Mouse (Mus musculus) hindbrain, embryonic 11.5 days (tissue): ENCODE measurements around the gene Xkrx. TPM values are rescaled to one million over a fixed set of nuclear protein-coding genes. Genes with fewer than 3 reads are reported as not detected.
A peak's percentile ranks its signal among the peaks of the same experiment; 100 is the strongest.

Source experiments
- ATAC-seq: fragments of 200-750 bp; cut with Nextera tagmentation; 2 replicates; pipeline ENCODE4 v1.8.0; 2017; ENCODE audit warnings: mild to moderate bottlenecking, moderate TSS enrichment, moderate library complexity; ENCODE audit not compliant: low FRiP score
- DNase-seq: peaks from one replicate; pipeline ENCODE4 v3.0.0-alpha.2; 2015; ENCODE audit warnings: low spot score
- H3K27ac ChIP-seq: fragments of 300-500 bp; sonication (generic); 2 replicates; pipeline ENCODE4 v1.5.1; 2014; ENCODE audit warnings: mild to moderate bottlenecking, low read depth, low read length
- H3K27me3 ChIP-seq: fragments of 300-500 bp; sonication (generic); 2 replicates; pipeline ENCODE4 v1.6.1; 2014; ENCODE audit warnings: mild to moderate bottlenecking, low read length, moderate library complexity, mixed read lengths; ENCODE audit not compliant: control insufficient read depth, insufficient read depth
- H3K36me3 ChIP-seq: fragments of 300-500 bp; sonication (generic); 2 replicates; pipeline ENCODE4 v1.6.1; 2014; ENCODE audit warnings: mild to moderate bottlenecking, low read length, moderate library complexity, mixed read lengths; ENCODE audit not compliant: control insufficient read depth, insufficient read depth
- H3K4me1 ChIP-seq: fragments of 300-500 bp; sonication (generic); replicated peaks from 2 replicates; pipeline ENCODE4 v1.6.1; 2014; ENCODE audit warnings: low read length, mixed read lengths; ENCODE audit not compliant: control insufficient read depth, insufficient read depth
- H3K4me2 ChIP-seq: fragments of 300-500 bp; sonication (generic); replicated peaks from 2 replicates; pipeline ENCODE4 v1.6.1; 2014; ENCODE audit warnings: mild to moderate bottlenecking, low read depth, low read length
- H3K4me3 ChIP-seq: fragments of 300-500 bp; sonication (generic); 2 replicates; pipeline ENCODE4 v1.5.1; 2014; ENCODE audit warnings: low read depth, low read length
- H3K9ac ChIP-seq: fragments of 300-500 bp; sonication (generic); 2 replicates; pipeline ENCODE4 v1.6.1; 2014; ENCODE audit warnings: low read depth, low read length
- H3K9me3 ChIP-seq: fragments of 300-500 bp; sonication (generic); 2 replicates; pipeline ENCODE4 v1.6.1; 2016; ENCODE audit warnings: low read length; ENCODE audit not compliant: control insufficient read depth
- WGBS: fragments of 180-500 bp; shearing (Covaris S2); extraction: QIAGEN DNeasy Blood & Tissue Kit; methylation state at CpG from one replicate; pipeline ENCODE4 v1.1.7; 2014; 5-methylcytosine and 5-hydroxymethylcytosine counted together
- polyA plus RNA-seq: library from polyadenylated mRNA; unstranded; fragments of >200 nt; fragmentation: Nextera tagmentation; extraction: Ambion mirVana; gene quantifications from 2 replicates; pipeline ENCODE4 v1.2.1, GENCODE M21; 2014

Xkrx gene
- polyA plus RNA-seq, 1 experiment from 2014 or later, result 0.11 TPM

DNA sequence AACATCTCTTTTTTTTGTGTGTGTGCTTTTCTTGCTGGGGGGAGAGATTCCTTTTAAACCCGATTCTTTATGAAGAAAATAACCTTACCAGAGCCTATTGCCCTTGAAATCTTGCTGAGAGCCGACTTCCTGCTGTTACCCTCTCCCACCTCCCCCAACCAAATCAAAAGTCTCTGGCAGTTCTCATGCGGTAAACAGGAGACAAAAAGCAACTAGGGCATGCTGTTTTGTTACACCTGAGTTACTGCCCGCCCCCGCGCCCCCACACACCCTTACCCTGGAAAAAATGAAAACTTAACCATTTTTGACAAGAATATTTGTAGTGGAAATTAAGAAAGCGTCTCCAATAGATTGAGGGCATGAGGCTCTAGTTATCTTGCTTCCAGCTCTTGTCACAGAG lies 3.7 kb downstream of the Xkrx start:
- H3K9me3 ChIP-seq, result no peaks in the 10 kb centered on the region
- no peaks in the 10 kb centered on the region for H3K4me1 ChIP-seq
- no peak overlapping the region for H3K4me3 ChIP-seq
- H3K4me2 ChIP-seq, result no peak overlapping the region
- H3K27me3 ChIP-seq, result 0 out of 2 replicates have a peak, but pooled peaks cover 4% of the 10 kb centered on the region
- DNase-seq (no peak), ATAC-seq (no peak)
- H3K36me3 ChIP-seq, result no peaks in the 10 kb centered on the region
- H3K27ac ChIP-seq, result no peak overlapping the region
- H3K9ac ChIP-seq, result no peak overlapping the region
- WGBS, result 43% methylated on average over 7 of the region's 7 CpGs

DNA sequence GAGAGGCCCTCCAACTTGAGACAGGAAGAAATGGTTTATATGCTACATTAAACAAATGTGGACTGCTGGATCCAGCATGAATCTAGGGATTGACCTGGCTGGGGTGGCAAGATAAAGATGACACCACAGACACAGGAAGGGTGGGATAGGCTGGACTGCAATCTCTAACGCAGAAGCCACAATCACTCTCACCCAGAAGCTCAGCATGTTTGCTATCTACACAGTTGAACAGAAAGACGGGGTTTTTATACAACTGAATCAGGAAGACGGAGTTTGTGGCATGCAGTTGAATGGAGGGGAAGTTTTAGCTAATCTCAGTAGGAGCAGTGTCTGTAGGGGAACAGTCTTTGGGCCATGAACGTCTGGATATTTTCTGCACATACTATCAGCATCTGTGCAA lies 19.9 kb downstream of the Xkrx start:
- DNase-seq (no peak), ATAC-seq (no peak)
- Histone ChIP-seq H3K9ac (no peak overlapping the region), H3K4me2 (no peak overlapping the region), H3K36me3 (no peaks in the 10 kb centered on the region), H3K4me1 (no peaks in the 10 kb centered on the region), H3K4me3 (no peak overlapping the region), H3K9me3 (no peaks in the 10 kb centered on the region), H3K27ac (no peak overlapping the region), H3K27me3 (no peaks in the 10 kb centered on the region; the same call in 1 of the 2 replicates)
- 86% methylated on average over 4 of the region's 4 CpGs for WGBS

GRCm38 (mm10) chrX:134141551-134141950 lies 20.3 kb downstream of the Xkrx start:
- no peak for ATAC-seq
- 94% methylated on average over 1 of the region's 1 CpGs for WGBS

GRCm38 (mm10) chrX:134140024-134140423 lies 21.9 kb downstream of the Xkrx start:
- ATAC-seq (no peak), DNase-seq (no peak)
- H3K9ac ChIP-seq, result no peak overlapping the region
- H3K36me3 ChIP-seq, result no peaks in the 10 kb centered on the region
- H3K4me2 ChIP-seq, result no peak overlapping the region
- 91% methylated on average over 6 of the region's 6 CpGs for WGBS
- no peaks in the 10 kb centered on the region; the same call in 1 of the 2 replicates for H3K27me3 ChIP-seq
- no peaks in the 10 kb centered on the region for H3K4me1 ChIP-seq
- H3K9me3 ChIP-seq, result no peaks in the 10 kb centered on the region
- H3K4me3 ChIP-seq, result no peak overlapping the region
- H3K27ac ChIP-seq, result no peak overlapping the region

More at GRCm38 (mm10) chrX:134141551-134141950, 20.3 kb downstream of the Xkrx start:
- no peak overlapping the region for H3K4me3 ChIP-seq
- H3K27ac ChIP-seq, result no peak overlapping the region
- no peaks in the 10 kb centered on the region for H3K36me3 ChIP-seq
- no peak overlapping the region for H3K9ac ChIP-seq
- H3K27me3 ChIP-seq, result no peaks in the 10 kb centered on the region; the same call in 1 of the 2 replicates
- H3K4me1 ChIP-seq, result no peaks in the 10 kb centered on the region
- H3K9me3 ChIP-seq, result no peaks in the 10 kb centered on the region
- no peak overlapping the region for H3K4me2 ChIP-seq
- DNase-seq, result no peak

- Histone ChIP-seq H3K4me1 (no peaks in the 10 kb centered on the region), H3K27me3 (no peaks in the 10 kb centered on the region; the same call in 1 of the 2 replicates), H3K36me3 (no peaks in the 10 kb centered on the region), H3K9me3 (no peaks in the 10 kb centered on the region), H3K4me3 (no peak overlapping the region), H3K4me2 (no peak overlapping the region), H3K9ac (no peak overlapping the region), H3K27ac (no peak overlapping the region)
- WGBS, result 37% methylated on average over 3 of the region's 3 CpGs
- ATAC-seq, result no peak
- peak; percentile 6 for DNase-seq
Observed at GRCm38 (mm10) chrX:134133821-134134220, 28.1 kb downstream of the Xkrx start.

DNA sequence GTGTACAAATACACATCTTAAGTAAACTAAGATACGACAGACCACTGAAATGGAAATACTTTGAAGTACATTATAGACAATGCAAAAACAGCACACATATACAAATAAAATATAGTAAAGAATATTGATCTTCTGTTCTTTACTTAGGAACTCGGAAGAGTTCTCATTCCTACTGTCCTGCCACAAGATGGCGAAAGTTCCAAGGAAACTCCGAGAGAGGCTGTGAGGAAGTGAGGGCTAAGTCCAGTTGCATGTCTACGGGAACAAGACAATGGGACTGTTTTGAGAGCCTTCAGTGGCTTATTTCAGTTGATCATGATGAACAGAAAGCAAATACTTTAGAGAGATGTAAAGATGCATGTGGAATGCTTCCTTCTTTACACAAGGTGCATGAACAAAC lies 29.6 kb downstream of the Xkrx start:
- H3K4me3 ChIP-seq, result no peak overlapping the region
- H3K4me1 ChIP-seq, result no peaks in the 10 kb centered on the region
- H3K4me2 ChIP-seq, result no peak overlapping the region
- H3K9ac ChIP-seq, result no peak overlapping the region
- no peaks in the 10 kb centered on the region for H3K36me3 ChIP-seq
- peak; percentile 19 for DNase-seq
- 26% methylated on average over 5 of the region's 5 CpGs for WGBS
- no peaks in the 10 kb centered on the region for H3K9me3 ChIP-seq
- ATAC-seq, result no peak
- no peaks in the 10 kb centered on the region; the same call in 1 of the 2 replicates for H3K27me3 ChIP-seq
- no peak overlapping the region for H3K27ac ChIP-seq

- no peaks in the 10 kb centered on the region; the same call in 1 of the 2 replicates for H3K27me3 ChIP-seq
- no peak overlapping the region for H3K9ac ChIP-seq
- WGBS, result 91% methylated on average over 3 of the region's 3 CpGs
- ATAC-seq, result no peak
- H3K36me3 ChIP-seq, result no peaks in the 10 kb centered on the region
- no peak overlapping the region for H3K4me3 ChIP-seq
- DNase-seq, result no peak
- no peaks in the 10 kb centered on the region for H3K4me1 ChIP-seq
- H3K27ac ChIP-seq, result no peak overlapping the region
- H3K4me2 ChIP-seq, result no peak overlapping the region
- H3K9me3 ChIP-seq, result no peaks in the 10 kb centered on the region
Observed at GRCm38 (mm10) chrX:134128549-134128948, 33.3 kb downstream of the Xkrx start.

DNA sequence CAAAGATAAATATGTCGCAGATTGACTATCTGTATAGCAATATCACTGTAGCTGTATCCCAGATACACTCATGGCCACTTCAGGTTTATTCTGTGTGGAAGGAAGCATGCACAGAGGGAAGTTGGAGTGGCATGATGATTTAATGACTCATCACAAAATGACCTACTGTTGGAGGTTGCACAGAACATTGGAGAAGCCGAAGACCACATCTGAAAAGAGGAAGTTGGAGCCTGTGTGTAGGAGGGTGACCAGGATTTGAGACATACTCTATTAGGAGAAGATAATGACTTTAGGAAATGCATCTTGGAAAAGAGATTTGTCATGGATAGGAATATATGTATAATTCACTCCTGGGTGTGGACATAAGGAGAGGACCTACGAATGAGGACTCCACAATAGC lies 45.5 kb downstream of the Xkrx start:
- no peak overlapping the region for H3K27ac ChIP-seq
- no peaks in the 10 kb centered on the region for H3K9me3 ChIP-seq
- no peaks in the 10 kb centered on the region for H3K36me3 ChIP-seq
- H3K27me3 ChIP-seq, result no peaks in the 10 kb centered on the region
- ATAC-seq (no peak), DNase-seq (no peak)
- no peak overlapping the region for H3K4me3 ChIP-seq
- H3K4me2 ChIP-seq, result no peak overlapping the region
- H3K9ac ChIP-seq, result no peak overlapping the region
- 77% methylated on average over 3 of the region's 3 CpGs for WGBS
- no peaks in the 10 kb centered on the region for H3K4me1 ChIP-seq

GRCm38 (mm10) chrX:134111767-134112166 lies 50.1 kb downstream of the Xkrx start:
- no peak for ATAC-seq

More at GRCm38 (mm10) chrX:134111767-134112166, 50.1 kb downstream of the Xkrx start:
- Histone ChIP-seq H3K4me3 (no peak overlapping the region), H3K4me2 (no peak overlapping the region), H3K9me3 (no peaks in the 10 kb centered on the region), H3K4me1 (no peaks in the 10 kb centered on the region), H3K27ac (no peak overlapping the region), H3K36me3 (no peaks in the 10 kb centered on the region), H3K9ac (no peak overlapping the region), H3K27me3 (no peaks in the 10 kb centered on the region)
- no peak for DNase-seq
- WGBS, result 84% methylated on average over 3 of the region's 3 CpGs
